Mouse (Mus musculus): ENCODE measurements around the gene Chdh.

The Chdh gene

GRCm38 (mm10) chr14:30008733-30009575, at the start of gene Chdh, which contains the start of gene Il17rb:
Gene Chdh, plus strand, starts transcription at chr14:30009023.
Gene Il17rb, minus strand, starts transcription at chr14:30008896.
- DNase-seq (ENCODE audit: low spot score): no peak

DNA sequence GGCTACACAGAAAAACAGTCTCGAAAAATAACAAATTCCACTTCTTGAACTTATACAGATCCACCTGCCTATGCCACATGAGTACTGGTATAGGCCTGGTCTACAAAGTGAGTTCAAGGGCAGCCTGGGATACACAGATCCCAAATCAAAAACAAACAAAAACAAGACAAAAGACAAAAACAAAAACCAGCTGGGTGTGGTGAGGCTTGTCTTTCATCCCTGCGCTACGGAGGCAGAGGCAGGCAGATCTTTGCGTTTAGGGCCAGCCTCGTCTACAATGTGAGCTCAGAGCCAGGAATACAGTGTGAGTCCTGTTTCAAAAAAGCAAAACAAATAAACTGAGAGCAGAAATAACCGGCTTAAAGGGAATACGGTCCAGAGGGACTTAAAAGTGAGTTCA, 41.2 kb upstream of the Chdh start:
- no peak for DNase-seq (ENCODE audit: low spot score)

DNA sequence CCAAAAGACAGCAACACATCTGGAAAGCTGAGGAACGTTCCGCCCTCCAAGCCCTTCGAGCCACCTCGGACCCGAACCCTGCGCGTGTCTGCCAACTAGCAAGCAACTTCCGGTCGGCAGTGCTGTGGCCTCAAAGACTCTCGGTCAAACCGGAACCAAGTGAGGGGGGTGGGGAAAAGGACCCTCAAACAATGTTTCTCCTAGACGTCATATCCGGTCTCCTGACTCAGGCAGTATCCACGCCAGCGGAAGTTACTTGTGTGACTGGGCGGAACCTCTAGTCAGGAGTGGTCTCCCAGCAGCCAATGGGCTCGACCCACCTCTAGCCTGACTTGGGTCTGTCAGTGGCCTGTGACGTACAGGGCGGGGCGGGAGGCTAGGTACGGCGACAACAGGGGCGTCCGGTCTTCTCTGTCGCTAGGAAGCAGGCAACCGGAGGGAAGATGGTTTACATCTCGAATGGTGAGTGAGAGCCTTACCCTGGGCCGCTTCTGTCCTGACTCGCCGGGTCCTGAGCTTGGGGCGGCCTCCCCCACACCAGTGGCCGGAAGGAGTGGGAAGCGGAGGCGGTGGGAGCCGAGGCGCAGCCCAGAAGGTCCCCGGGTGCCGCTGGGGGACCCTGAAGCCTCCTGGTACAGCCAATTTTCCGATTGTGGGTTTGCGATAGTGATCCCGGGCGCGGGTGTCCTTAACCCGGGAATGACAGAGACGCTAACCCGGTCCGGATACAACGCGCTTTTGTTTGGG, 40.6 kb upstream of the Chdh start, which contains the start of gene Selenok:
Gene Selenok (plus strand): TSS at position 234 of the 747 bp plus-strand sequence.
- DNase-seq (ENCODE audit: low spot score): peak; percentile 98

DNA sequence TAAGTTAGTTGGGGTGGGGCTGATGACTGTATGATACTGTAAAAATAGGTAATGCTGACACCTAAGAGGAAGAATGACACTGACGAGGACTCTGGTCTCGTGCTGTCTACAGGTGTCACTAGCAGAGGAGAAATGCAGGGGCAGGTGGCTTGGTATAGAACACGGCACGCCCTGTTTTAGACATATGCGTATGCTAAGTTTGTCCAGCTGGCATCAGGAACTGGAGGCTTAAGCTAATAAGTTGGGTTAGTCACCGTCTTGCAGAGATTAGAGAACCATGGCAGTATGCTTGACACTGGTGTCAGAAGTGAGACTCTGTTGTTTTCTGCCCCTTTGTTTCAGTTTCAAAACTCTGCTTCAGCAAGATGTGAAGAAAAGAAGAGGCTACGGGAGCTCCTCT, 37.4 kb upstream of the Chdh start:
- DNase-seq (ENCODE audit: low spot score): no peak

DNA sequence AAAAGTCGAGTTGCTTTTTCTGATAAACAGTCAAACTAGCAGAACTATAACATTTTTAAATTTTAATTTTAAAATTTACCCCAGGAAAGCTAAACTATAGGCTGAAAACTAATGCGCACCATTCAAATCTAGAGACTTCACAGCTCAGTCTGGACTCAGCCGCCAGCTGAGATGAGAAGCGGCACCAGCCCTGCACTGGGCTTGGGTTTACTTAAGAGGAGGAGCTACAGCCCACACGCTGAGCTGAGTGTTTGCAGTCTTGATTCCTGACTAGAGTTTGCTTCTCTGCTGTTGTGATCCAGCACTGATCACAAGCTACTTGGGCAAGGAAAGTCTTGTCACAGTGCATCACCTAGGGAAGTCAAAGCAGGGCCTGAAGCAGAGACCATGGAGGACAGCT, 36.8 kb upstream of the Chdh start:
- no peak for DNase-seq (ENCODE audit: low spot score)

- DNase-seq (ENCODE audit: low spot score): no peak
These were observed 31.9 kb upstream of the Chdh start for GRCm38 (mm10) chr14:29976927-29977326.

- DNase-seq (ENCODE audit: low spot score): peak; percentile 85
These were observed 30.3 kb upstream of the Chdh start, which contains the start of gene Actr8 for GRCm38 (mm10) chr14:29978254-29979204. Gene Actr8, plus strand, starts transcription at chr14:29978337.

- DNase-seq (ENCODE audit: low spot score): no peak
These were observed 28.2 kb upstream of the Chdh start for GRCm38 (mm10) chr14:29980447-29981205.

DNA sequence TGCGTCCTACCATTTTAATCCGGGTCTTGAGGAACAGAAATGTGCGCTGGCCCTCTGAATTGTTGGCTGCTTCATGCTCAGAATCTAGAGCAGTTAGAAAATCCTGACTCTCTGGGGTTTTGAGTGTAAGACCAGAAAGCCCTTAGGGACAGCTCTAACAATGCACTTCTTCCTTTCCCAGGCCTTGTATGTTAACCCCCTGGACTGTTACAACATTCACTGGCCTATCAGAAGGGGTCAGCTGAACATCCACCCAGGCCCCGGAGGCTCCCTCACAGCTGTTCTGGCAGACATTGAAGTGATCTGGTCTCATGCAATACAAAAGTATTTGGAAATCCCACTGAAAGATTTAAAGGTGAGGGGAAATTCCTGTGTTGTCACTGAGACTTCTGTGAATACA, 22.7 kb upstream of the Chdh start:
- DNase-seq (ENCODE audit: low spot score): no peak

GRCm38 (mm10) chr14:29987276-29987675, 21.5 kb upstream of the Chdh start:
- DNase-seq (ENCODE audit: low spot score): no peak

DNA sequence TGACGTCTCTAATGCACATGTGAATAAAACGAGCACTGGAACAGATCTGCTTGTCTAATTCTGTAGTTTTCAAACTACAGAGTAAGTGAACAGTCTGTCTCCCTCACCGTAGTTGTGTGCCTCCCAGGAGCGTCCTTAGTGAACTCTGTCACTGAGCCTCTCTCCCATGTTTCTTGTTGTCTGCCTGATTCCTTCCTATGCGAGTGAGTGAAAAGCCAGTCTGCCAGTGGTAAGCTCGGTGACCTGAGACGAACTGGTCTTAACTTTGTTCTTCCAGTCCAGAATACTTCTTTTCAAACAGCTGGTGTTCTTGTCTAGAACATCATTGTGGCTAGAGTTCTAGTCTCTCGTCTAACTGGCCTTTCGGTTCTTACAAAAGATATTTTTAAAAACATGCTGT, 21.1 kb upstream of the Chdh start:
- no peak for DNase-seq (ENCODE audit: low spot score)

DNA sequence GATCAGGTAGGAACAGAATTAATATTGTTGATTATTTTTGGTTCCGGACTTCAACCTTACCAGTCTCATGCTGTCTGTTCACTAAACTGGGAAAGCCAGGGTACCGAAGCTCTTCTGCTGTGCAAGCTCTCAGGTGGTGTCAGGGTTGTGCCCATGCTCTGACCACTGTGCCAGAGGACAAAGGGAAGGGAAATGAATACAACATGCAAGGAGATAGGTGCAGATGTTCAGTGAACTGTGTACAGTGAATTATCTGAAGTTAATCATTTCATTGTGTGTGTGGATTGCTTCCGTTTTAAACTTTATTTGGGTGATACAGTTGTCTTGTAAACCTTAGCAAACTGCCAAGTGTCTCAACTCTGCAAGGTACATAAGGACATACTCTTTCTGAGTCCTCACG, 20.5 kb upstream of the Chdh start:
- DNase-seq (ENCODE audit: low spot score): no peak

DNA sequence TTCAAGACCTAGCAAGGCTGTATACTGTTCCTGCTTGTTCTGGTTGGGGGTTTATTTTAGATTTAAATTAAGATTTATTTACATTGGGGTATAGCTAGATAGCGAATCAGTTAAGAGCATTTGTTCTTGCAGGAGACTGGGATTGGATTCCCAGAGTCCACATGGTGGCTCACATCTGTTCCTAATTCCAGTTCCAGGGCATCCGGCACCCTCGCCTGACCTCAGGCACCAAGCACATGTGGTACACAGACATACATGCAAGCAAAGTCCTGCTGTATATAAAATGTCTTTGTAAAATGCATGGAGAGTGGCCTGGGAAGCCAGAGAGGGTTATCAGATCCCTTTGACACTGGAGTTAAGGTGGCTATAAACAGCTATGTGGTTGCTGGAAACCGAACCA, 13.8 kb upstream of the Chdh start:
- DNase-seq (ENCODE audit: low spot score): no peak

GRCm38 (mm10) chr14:29996000-29996751, 12.6 kb upstream of the Chdh start:
- no peak for DNase-seq (ENCODE audit: low spot score)

- DNase-seq (ENCODE audit: low spot score): no peak
These were observed 11.5 kb upstream of the Chdh start for GRCm38 (mm10) chr14:29997345-29997744.

DNA sequence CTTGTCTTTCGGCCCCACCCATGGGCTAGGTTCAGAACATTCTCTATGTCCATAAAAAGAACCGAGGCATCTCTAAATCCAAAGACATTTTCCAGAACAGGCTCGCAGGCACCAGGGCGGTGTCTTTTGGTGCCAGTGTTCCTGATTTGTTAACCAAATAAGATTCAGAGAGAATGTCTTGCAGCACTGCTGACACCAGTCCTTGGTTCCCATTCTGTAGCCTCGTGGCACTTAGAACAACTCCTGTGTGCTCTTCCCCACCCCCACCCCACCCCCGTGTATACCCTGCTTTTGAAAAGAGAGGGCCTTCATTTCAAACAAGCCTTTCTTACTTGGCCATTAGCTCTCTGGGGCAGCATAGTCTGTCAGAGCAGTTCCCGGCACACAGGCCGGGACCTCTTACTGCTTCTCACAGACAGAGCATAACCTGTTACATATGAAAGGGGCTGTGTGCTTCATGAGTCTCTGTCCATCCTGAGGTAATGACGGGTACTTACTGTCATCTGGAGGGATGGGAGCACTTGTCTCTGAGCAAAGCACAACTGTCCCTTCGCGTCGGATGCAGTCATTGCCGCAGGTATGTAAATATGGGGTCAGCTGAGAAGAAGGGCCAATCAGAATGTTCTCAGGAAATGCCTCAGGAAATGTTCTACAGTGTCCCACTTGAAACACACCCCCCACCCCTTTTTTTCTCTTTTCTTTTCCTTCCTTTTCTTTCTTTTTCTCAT, 9.9 kb upstream of the Chdh start:
- DNase-seq (ENCODE audit: low spot score): no peak

DNA sequence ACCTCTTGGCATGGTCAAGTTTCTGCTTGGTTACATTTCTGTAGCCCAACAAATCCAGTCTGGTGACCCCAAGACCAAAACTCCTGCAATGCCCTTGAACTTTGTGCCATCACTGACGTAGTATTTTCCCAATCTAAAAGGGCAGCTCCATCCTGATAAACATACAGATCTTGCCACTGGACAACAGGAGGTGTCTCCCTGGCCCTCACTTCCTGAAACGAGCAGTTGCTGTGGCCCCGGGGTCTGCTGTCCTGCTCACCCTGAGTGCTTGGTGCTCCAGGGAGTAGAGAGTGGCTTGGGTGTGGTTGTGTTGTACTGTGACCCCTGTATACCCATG, 9.4 kb upstream of the Chdh start:
- no peak for DNase-seq (ENCODE audit: low spot score)

DNA sequence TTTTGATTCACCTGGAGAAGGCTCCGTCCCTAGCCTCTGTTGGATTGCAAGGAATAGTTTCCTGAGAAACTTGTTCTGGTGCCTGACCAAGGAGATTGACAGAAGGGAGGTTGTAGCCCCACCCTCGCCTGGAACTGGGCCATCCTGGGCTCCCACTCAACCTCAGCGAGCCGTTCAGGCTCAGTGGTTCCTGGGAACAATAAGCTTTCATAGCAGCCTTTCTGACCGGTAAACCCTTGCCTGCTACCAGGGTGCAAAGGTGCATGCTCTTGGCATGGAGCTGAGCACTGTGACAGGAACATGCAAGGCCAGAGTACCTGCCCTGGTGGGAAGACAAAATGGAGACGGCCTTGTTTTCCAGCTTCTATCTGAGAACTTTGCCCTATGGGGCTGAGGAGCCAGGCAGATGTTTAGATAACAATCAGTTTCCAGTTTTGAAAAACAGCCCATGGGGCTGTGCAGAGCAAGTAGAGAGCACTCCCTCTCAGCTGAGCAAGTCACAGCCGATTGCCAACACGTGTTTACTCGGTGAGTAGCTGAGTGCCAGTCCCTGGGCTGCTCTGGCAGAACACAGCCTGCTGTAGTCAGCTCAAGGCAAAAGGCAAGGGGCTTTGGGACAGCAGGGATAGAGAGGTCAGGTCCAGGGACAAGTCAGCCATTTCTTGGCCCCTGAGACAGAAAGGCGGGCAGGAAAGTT, 1.2 kb downstream of the Chdh start:
- DNase-seq (ENCODE audit: low spot score): no peak

DNA sequence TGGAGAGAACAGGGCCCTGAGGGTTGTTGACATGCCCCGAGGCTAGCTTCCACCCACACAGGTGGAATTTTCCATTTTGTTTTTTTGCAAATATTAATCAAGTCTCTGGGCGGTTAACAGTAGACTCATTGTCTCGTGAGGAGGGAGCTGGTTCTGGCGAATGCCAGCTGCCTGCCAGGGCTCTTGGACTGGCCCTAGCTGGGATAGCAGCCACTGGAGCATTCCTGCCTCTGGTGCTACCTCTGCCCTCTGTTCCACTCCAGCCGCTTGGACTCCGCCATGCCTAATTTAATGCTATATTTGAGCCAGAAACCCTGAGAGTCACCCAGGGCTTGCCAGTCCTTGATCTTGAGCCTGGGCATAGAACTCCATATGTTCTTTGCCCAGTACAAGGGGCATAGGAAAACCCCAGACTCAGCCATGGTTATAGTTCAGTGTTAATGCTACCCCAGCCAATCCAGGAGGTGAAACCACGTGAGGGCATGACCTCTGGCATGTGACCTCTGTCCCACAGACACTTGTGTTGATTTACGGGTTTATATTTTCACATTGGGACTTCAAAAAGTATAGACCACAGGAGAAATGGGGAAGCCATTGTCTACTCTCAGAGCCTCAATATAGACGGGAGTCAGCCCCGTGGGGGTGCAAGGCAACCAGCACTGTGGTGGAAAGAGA, 3.2 kb downstream of the Chdh start:
- no peak for DNase-seq (ENCODE audit: low spot score)

Data from left cerebral cortex, adult 11 months (tissue).